Mouse (Mus musculus) hindbrain, embryonic 16.5 days (tissue): ENCODE data around the gene Fgd3. TPM values are rescaled to one million over a fixed set of nuclear protein-coding genes. Genes with fewer than 3 reads are reported as not detected.

ENCODE experiments used
- ATAC-seq: fragments of 200-750 bp; cut with Nextera tagmentation; 2 replicates; pipeline ENCODE4 v1.8.0; 2017; ENCODE audit warnings: moderate TSS enrichment, moderate library complexity
- H3K27ac ChIP-seq: fragments of 300-500 bp; sonication (generic); 2 replicates; pipeline ENCODE4 v1.5.1; 2014; ENCODE audit warnings: low read depth, mild to moderate bottlenecking, control low read depth, low read length, moderate library complexity
- H3K27me3 ChIP-seq: fragments of 300-500 bp; sonication (generic); replicated peaks from 2 replicates; pipeline ENCODE4 v1.6.1; 2014; ENCODE audit warnings: low read length; ENCODE audit not compliant: control insufficient read depth, insufficient read depth
- H3K36me3 ChIP-seq: fragments of 300-500 bp; sonication (generic); 2 replicates; pipeline ENCODE4 v1.6.1; 2014; ENCODE audit warnings: mild to moderate bottlenecking, low read length, moderate library complexity, mixed read lengths; ENCODE audit not compliant: control insufficient read depth, insufficient read depth
- H3K4me1 ChIP-seq: fragments of 300-500 bp; sonication (generic); 2 replicates; pipeline ENCODE4 v1.6.1; 2014; ENCODE audit warnings: low read depth, low read length; ENCODE audit not compliant: control insufficient read depth, insufficient read depth
- H3K4me2 ChIP-seq: fragments of 300-500 bp; sonication (generic); 2 replicates; pipeline ENCODE4 v1.6.1; 2014; ENCODE audit warnings: mild to moderate bottlenecking, low read length, control low read depth, moderate library complexity
- H3K4me3 ChIP-seq: fragments of 300-500 bp; sonication (generic); 2 replicates; pipeline ENCODE4 v1.5.1; 2014; ENCODE audit warnings: mild to moderate bottlenecking, low read length, control low read depth, moderate library complexity
- H3K9ac ChIP-seq: fragments of 300-500 bp; sonication (generic); 2 replicates; pipeline ENCODE4 v1.6.1; 2014; ENCODE audit warnings: low read depth, mild to moderate bottlenecking, control low read depth, low read length, moderate library complexity
- H3K9me3 ChIP-seq: fragments of 300-500 bp; sonication (generic); 2 replicates; pipeline ENCODE4 v1.6.1; 2014; ENCODE audit warnings: mild to moderate bottlenecking, low read length, moderate library complexity; ENCODE audit not compliant: control insufficient read depth
- WGBS: fragments of 180-500 bp; shearing (Covaris S2); extraction: QIAGEN DNeasy Blood & Tissue Kit; methylation state at CpG from one replicate; pipeline ENCODE4 v1.1.7; 2014; 5-methylcytosine and 5-hydroxymethylcytosine counted together
- polyA plus RNA-seq: library from polyadenylated mRNA; unstranded; fragments of >200 nt; fragmentation: Nextera tagmentation; extraction: Ambion mirVana; gene quantifications from 2 replicates; pipeline ENCODE4 v1.2.1, GENCODE M21; 2015

The Fgd3 gene
- polyA plus RNA-seq, 1 experiment from 2014 or later, result 1.6 TPM

DNA sequence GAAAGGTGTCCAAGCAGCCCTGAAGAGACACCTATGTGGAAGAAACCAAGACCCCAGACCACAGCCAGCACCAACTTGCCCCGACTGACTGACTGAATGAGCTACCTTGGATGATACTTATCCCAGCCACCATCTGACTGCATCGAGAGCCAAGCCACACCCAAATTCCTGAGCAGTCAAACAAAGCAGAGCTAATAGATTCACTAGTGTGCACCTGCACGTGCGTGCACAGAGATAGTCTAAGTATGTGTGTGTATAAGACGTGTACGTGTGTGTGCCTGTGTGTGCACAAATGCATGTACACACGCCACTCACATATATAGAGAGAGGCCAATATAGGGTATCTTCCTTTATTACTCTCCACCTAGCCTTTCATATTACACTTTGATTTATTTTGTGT, 8.5 kb downstream of the Fgd3 start:
- no peaks in the 10 kb centered on the region for H3K4me1 ChIP-seq
- 89% methylated on average over 7 of the region's 7 CpGs for WGBS

DNA sequence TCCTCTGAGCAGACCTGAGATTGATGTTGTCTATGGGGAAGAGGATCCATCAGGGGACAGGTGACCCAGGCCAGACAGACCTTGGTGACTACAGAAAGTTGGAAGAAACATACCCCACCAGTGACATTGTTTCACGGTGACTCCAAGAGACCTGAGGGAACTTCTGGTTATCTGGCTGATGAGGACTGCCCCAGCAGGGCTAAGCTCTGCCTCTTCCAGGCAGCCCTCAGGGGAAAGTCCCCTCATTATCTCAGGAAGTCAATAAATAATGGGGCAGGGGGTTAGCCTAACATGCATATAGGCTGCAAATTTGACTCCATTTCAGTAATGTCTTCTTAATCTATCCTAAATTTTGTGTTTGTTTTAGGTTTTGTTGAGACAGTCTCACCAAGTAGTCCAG, 10.6 kb downstream of the Fgd3 start:
- WGBS, result 91% methylated on average over 1 of the region's 1 CpGs
- Histone ChIP-seq H3K4me1 (no peaks in the 10 kb centered on the region), H3K9me3 (no peaks in the 10 kb centered on the region; the same call in 1 of the 2 replicates), H3K4me2 (no peak overlapping the region), H3K27me3 (no peaks in the 10 kb centered on the region), H3K27ac (no peak overlapping the region), H3K9ac (no peak overlapping the region), H3K4me3 (no peak overlapping the region), H3K36me3 (no peaks in the 10 kb centered on the region)
- ATAC-seq, result no peak

More for the DNA sequence above, 8.5 kb downstream of the Fgd3 start:
- Histone ChIP-seq H3K27me3 (no peaks in the 10 kb centered on the region), H3K36me3 (no peaks in the 10 kb centered on the region), H3K9me3 (no peaks in the 10 kb centered on the region), H3K4me3 (no peak overlapping the region), H3K27ac (no peak overlapping the region), H3K4me2 (no peak overlapping the region), H3K9ac (no peak overlapping the region)
- ATAC-seq, result no peak

DNA sequence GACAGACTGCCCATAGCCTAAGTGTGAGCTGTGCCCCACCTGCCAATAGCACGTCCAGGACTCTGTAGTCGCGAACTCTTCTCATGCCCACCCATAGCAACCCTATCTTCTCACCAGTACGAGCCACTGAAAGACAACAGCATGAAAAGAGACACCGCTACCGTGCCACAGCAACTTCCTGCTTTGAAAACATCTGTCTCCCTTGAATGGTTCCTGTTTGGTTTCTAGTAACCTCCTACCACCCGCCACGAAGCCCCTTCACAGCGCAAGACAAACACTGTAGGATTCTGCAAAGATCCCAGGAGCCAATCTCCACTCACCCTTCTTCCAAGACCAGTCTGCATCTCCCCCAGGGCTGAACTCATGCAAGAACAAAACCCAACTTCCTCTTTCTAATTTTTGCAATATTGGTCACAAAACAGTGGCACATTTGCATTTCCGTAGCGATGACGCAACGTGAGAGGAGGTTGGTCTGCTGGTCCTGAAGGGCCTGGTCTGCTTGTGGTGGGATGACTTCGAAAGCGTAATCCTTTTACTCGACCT, 11.2 kb downstream of the Fgd3 start:
- ATAC-seq, result no peak
- 86% methylated on average over 16 of the region's 16 CpGs for WGBS

DNA sequence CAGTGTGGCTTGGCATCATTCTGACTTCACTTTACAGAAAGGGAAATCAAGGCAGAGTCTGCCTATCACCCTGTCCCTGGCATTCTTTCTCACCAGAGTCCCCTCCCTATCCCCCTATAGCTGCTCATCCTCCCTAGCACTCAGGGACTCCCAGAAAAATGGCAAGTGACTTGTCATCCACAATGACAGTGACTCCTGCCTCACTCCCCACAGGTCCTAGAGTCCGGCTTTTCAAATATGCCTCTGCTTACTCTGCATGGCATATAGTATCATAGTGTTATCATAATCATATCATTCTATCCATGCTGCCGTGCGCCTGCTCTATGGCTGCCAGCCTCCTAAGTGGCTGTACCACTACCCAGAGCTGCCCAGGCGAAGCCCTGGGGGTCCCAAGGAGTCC, 11.9 kb downstream of the Fgd3 start:
- H3K36me3 ChIP-seq, result no peaks in the 10 kb centered on the region
- H3K27ac ChIP-seq, result no peak overlapping the region
- WGBS, result 93% methylated on average over 4 of the region's 4 CpGs
- H3K9ac ChIP-seq, result no peak overlapping the region
- ATAC-seq, result no peak
- no peaks in the 10 kb centered on the region for H3K27me3 ChIP-seq
- no peaks in the 10 kb centered on the region; the same call in 1 of the 2 replicates for H3K9me3 ChIP-seq
- no peaks in the 10 kb centered on the region for H3K4me1 ChIP-seq
- no peak overlapping the region for H3K4me3 ChIP-seq
- H3K4me2 ChIP-seq, result no peak overlapping the region

More for the DNA sequence above, 11.2 kb downstream of the Fgd3 start:
- Histone ChIP-seq H3K4me3 (no peak overlapping the region), H3K4me2 (no peak overlapping the region), H3K27ac (no peak overlapping the region), H3K9me3 (no peaks in the 10 kb centered on the region; the same call in 1 of the 2 replicates), H3K9ac (no peak overlapping the region), H3K4me1 (no peaks in the 10 kb centered on the region), H3K36me3 (no peaks in the 10 kb centered on the region), H3K27me3 (no peaks in the 10 kb centered on the region)

DNA sequence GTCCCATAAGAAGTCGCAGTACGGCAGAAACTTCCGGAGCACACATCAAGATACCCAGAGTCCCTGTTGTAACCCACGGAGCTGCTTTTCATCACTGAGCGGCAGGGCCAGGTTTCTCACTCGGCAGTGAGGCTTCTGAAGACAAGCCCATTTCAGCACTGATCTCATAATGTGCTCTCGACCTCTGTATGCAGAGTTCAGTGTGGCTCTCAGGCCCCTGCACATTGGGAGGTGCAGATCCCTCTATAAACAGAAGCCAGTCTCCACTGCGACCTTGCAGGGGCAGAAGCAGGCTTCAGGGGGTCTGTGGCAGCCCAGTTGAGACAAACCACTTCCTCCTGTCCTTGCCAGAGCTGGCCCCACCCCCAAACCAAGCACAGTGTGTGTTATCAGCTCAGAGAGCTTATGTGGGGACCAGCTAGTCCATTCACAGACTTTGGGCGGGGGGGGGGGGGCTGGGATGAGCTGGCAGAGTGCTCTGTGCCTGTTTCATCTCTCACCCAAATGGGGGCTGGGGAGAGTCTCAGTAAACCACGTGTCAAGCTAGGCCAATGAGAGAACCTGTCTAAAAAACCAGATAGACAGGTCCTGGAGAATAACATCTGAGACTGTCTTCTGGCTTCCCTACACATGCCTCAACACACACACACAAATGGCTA, 12.7 kb downstream of the Fgd3 start:
- Histone ChIP-seq H3K9me3 (no peaks in the 10 kb centered on the region; the same call in 1 of the 2 replicates), H3K36me3 (no peaks in the 10 kb centered on the region), H3K4me1 (no peaks in the 10 kb centered on the region), H3K27me3 (no peaks in the 10 kb centered on the region), H3K27ac (no peak overlapping the region), H3K9ac (no peak overlapping the region), H3K4me2 (no peak overlapping the region), H3K4me3 (no peak overlapping the region)
- ATAC-seq, result peak; percentile 40; the same call in 1 of the 2 replicates
- WGBS, result 43% methylated on average over 10 of the region's 10 CpGs

DNA sequence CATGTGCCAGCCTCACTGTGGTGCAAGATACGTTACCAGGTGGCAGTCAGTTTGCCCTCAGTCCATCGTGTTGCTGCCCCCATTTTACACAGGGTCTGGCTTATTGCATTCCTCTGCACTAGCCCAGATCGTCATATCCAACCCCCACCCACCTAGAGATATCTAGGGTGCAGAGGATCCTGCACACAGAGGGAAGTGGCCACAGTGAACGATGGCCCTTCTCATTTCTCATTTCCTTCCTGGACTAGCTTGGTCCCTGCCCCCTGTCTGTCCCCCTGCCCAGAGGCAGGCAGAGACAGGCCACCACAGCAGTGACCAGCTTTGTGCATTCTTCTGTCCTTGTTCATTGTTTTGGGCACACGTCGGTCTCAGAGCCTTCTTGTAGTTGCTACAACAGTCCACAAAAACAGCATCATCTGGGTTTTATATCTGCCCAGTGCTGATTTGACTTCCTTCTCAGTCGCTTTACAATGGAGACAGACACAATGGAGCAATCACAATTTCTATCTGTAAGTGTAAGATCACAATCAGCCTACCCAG, 13.3 kb downstream of the Fgd3 start:
- Histone ChIP-seq H3K4me2 (no peak overlapping the region), H3K9me3 (no peaks in the 10 kb centered on the region; the same call in 1 of the 2 replicates), H3K27me3 (no peaks in the 10 kb centered on the region), H3K27ac (no peak overlapping the region), H3K9ac (no peak overlapping the region), H3K4me1 (no peaks in the 10 kb centered on the region), H3K36me3 (no peaks in the 10 kb centered on the region), H3K4me3 (no peak overlapping the region)
- WGBS, result 74% methylated on average over 7 of the region's 7 CpGs
- ATAC-seq, result no peak

DNA sequence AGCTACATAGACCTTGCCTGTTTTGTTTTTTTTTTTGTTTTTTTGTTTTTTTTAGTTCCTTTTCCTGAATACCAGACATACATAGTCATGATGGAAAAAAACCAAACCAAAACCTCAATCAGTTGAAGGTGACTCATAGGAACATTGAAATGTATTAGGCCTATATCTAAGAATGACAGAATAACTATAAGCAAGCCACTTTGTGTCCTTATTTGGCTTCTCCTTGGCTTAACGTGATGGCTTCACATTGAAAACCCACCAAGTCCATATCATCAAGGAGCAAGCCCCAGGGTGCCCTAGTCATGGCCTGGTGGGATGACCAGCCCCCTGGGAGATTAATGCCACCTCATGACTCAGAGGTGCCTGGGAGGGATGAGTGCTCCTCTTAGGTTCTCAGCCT, 19.3 kb downstream of the Fgd3 start:
- Histone ChIP-seq H3K9me3 (no peaks in the 10 kb centered on the region; the same call in 1 of the 2 replicates), H3K4me3 (no peak overlapping the region), H3K9ac (no peak overlapping the region), H3K27ac (no peak overlapping the region), H3K36me3 (no peaks in the 10 kb centered on the region), H3K4me1 (no peaks in the 10 kb centered on the region), H3K4me2 (no peak overlapping the region), H3K27me3 (no peaks in the 10 kb centered on the region)
- 83% methylated on average over 1 of the region's 1 CpGs for WGBS
- ATAC-seq, result no peak

DNA sequence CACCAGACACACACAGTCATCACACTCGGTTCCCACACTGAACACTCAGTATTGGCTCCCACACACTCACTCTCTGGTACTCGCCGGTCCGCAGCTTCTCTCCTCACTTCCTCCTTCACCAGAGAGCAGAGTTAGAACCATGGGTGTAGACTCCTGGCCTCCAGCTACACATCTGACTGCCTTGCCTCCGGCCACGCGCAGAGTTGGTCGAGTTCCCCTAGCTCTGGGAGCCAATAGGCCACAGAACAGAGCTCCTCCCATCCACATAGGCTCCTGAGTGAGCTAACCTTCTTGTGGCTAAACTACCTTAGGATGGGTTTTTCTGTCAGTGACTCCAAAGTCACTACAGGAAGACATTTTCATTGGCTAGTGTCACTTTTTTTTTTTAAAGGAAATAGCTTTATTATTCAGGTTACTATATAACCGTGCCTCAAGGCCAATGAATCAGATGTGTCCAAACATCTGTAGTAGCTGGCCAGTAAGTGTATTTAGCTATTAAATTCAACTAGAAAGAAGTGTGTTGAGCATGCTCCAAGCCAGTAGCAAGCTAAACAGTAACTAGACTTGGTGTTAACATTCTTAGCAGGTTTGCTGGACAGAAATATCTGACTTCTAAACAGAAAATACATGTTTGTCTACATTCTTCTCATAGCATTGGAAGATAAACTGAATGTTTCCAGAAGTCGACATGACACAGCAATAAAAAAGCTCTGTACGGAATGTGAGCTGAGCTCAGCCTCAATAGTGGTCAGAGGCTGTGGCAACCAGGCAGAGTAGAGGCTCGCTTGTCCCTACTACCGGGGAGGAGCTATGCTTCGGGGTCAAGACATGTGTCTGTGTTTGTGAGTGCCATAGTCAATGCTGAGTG, 21.4 kb downstream of the Fgd3 start:
- Histone ChIP-seq H3K4me1 (no peaks in the 10 kb centered on the region), H3K4me3 (no peak overlapping the region), H3K27me3 (no peaks in the 10 kb centered on the region), H3K9ac (no peak overlapping the region), H3K27ac (no peak overlapping the region), H3K36me3 (no peaks in the 10 kb centered on the region), H3K9me3 (no peaks in the 10 kb centered on the region), H3K4me2 (no peak overlapping the region)
- no peak for ATAC-seq
- 89% methylated on average over 14 of the region's 14 CpGs for WGBS

DNA sequence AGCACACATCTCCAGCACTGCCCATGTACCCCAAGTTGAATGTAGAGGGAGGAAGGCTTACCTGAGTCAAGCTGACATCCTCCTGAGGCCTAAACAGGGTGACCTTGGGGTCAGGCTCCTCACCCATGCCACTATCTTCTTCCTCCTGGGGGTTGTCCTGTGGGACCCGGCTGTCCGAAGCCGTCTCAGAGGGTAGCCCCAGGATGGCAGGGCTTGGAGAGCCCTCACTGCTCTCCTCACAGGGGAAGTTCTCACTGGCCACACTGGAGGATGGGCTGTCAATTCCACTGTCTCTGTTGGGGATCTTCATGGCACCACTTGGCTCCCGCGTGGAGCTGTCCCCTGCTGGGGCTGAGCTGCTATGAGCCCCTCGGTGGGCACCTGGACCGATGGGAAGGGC, 23.8 kb downstream of the Fgd3 start:
- Histone ChIP-seq H3K27ac (no peak overlapping the region), H3K9ac (no peak overlapping the region), H3K9me3 (no peaks in the 10 kb centered on the region), H3K27me3 (no peaks in the 10 kb centered on the region), H3K4me3 (no peak overlapping the region), H3K4me2 (no peak overlapping the region), H3K36me3 (no peaks in the 10 kb centered on the region), H3K4me1 (no peaks in the 10 kb centered on the region)
- ATAC-seq, result no peak
- 84% methylated on average over 7 of the region's 7 CpGs for WGBS
